Mouse (Mus musculus): Measurements from ENCODE around the gene Hibch. TPM values are rescaled to one million over a fixed set of nuclear protein-coding genes. Genes with fewer than 3 reads are reported as not detected.
"Not testable (repeated sequence)": the region's sequence is repeated elsewhere in the genome, so short reads cannot be mapped to it uniquely, and the experiment has no call there.

Hibch gene
- polyA plus RNA-seq, 1 experiment from 2014 or later, result 21.3 TPM

GRCm38 (mm10) chr1:52909783-52910182 is 65.1 kb downstream of the Hibch start:
- ATAC-seq (ENCODE audit: low FRiP score, low TSS enrichment), result no peak
- WGBS, result 82% methylated on average over 3 of the region's 3 CpGs
- DNase-seq (ENCODE audit: low spot score), result no peak
- no peaks in the 10 kb centered on the region for H3K4me1 ChIP-seq (replicated peaks; ENCODE audit: control insufficient read depth, insufficient read depth)
- H3K9me3 ChIP-seq (ENCODE audit: control insufficient read depth, low read length), result no peaks in the 10 kb centered on the region
- H3K36me3 ChIP-seq (ENCODE audit: control insufficient read depth, insufficient read depth, low read length), result no peaks in the 10 kb centered on the region
- H3K27me3 ChIP-seq (ENCODE audit: control insufficient read depth, insufficient read depth, low read length), result no peaks in the 10 kb centered on the region
- H3K27ac ChIP-seq (replicated peaks), result no peak overlapping the region
- H3K4me3 ChIP-seq (ENCODE audit: low read depth, low read length), result no peak overlapping the region
- no peak overlapping the region for H3K4me2 ChIP-seq (replicated peaks; ENCODE audit: low read depth)
- TF ChIP-seq EP300 (optimal IDR thresholded peaks at IDR 0.05) (no peak), CTCF (IDR thresholded peaks at IDR 0.05; ENCODE audit: low read depth) (no peak)
- no peak overlapping the region for H3K9ac ChIP-seq (ENCODE audit: low read length)

GRCm38 (mm10) chr1:52916655-52917054 is 71.9 kb downstream of the Hibch start:
- WGBS, result 75% methylated on average over 2 of the region's 2 CpGs
- Histone ChIP-seq H3K27ac (replicated peaks) (no peak overlapping the region), H3K4me2 (replicated peaks; ENCODE audit: low read depth) (no peak overlapping the region), H3K36me3 (ENCODE audit: control insufficient read depth, insufficient read depth, low read length) (no peaks in the 10 kb centered on the region), H3K4me3 (ENCODE audit: low read depth, low read length) (no peak overlapping the region), H3K4me1 (replicated peaks; ENCODE audit: control insufficient read depth, insufficient read depth) (no peaks in the 10 kb centered on the region), H3K9me3 (ENCODE audit: control insufficient read depth, low read length) (no peaks in the 10 kb centered on the region), H3K9ac (ENCODE audit: low read length) (no peak overlapping the region), H3K27me3 (ENCODE audit: control insufficient read depth, insufficient read depth, low read length) (no peaks in the 10 kb centered on the region)
- TF ChIP-seq EP300 (optimal IDR thresholded peaks at IDR 0.05) (no peak), CTCF (IDR thresholded peaks at IDR 0.05; ENCODE audit: low read depth) (no peak)
- ATAC-seq (ENCODE audit: low FRiP score, low TSS enrichment) (0 out of 2 replicates have a peak, but pooled peaks have one; percentile 45), DNase-seq (ENCODE audit: low spot score) (no peak)

- not testable (repeated sequence) for H3K27me3 ChIP-seq (ENCODE audit: control insufficient read depth, insufficient read depth, low read length); H3K4me1 ChIP-seq (replicated peaks; ENCODE audit: control insufficient read depth, insufficient read depth); H3K36me3 ChIP-seq (ENCODE audit: control insufficient read depth, insufficient read depth, low read length); H3K4me2 ChIP-seq (replicated peaks; ENCODE audit: low read depth); H3K9ac ChIP-seq (ENCODE audit: low read length); H3K27ac ChIP-seq (replicated peaks); DNase-seq (ENCODE audit: low spot score); ATAC-seq (ENCODE audit: low FRiP score, low TSS enrichment); H3K4me3 ChIP-seq (ENCODE audit: low read depth, low read length); H3K9me3 ChIP-seq (ENCODE audit: control insufficient read depth, low read length)
Measured at GRCm38 (mm10) chr1:52918897-52919296, 74.2 kb downstream of the Hibch start.

GRCm38 (mm10) chr1:52924482-52924881 is 79.8 kb downstream of the Hibch start:
- H3K27me3 ChIP-seq (ENCODE audit: control insufficient read depth, insufficient read depth, low read length); H3K4me2 ChIP-seq (replicated peaks; ENCODE audit: low read depth); ATAC-seq (ENCODE audit: low FRiP score, low TSS enrichment); H3K9me3 ChIP-seq (ENCODE audit: control insufficient read depth, low read length); H3K27ac ChIP-seq (replicated peaks); DNase-seq (ENCODE audit: low spot score); H3K9ac ChIP-seq (ENCODE audit: low read length); H3K36me3 ChIP-seq (ENCODE audit: control insufficient read depth, insufficient read depth, low read length); H3K4me3 ChIP-seq (ENCODE audit: low read depth, low read length); H3K4me1 ChIP-seq (replicated peaks; ENCODE audit: control insufficient read depth, insufficient read depth): not testable (repeated sequence)
- no CpG with 5 or more reads among the region's 1 CpGs for WGBS

GRCm38 (mm10) chr1:52934494-52934893 is 89.8 kb downstream of the Hibch start:
- TF ChIP-seq EP300 (optimal IDR thresholded peaks at IDR 0.05), result no peak
- no peak overlapping the region for H3K4me2 ChIP-seq (replicated peaks; ENCODE audit: low read depth)
- H3K9ac ChIP-seq (ENCODE audit: low read length), result no peak overlapping the region
- no peaks in the 10 kb centered on the region for H3K9me3 ChIP-seq (ENCODE audit: control insufficient read depth, low read length)
- H3K4me1 ChIP-seq (replicated peaks; ENCODE audit: control insufficient read depth, insufficient read depth), result no peaks in the 10 kb centered on the region
- no peaks in the 10 kb centered on the region for H3K36me3 ChIP-seq (ENCODE audit: control insufficient read depth, insufficient read depth, low read length)
- ATAC-seq (ENCODE audit: low FRiP score, low TSS enrichment) (no peak), DNase-seq (ENCODE audit: low spot score) (no peak)
- 75% methylated on average over 5 of the region's 5 CpGs for WGBS
- H3K4me3 ChIP-seq (ENCODE audit: low read depth, low read length), result no peak overlapping the region
- no peaks in the 10 kb centered on the region for H3K27me3 ChIP-seq (ENCODE audit: control insufficient read depth, insufficient read depth, low read length)
- H3K27ac ChIP-seq (replicated peaks), result no peak overlapping the region

GRCm38 (mm10) chr1:52939021-52939420 is 94.3 kb downstream of the Hibch start:
- Histone ChIP-seq H3K9ac (ENCODE audit: low read length) (no peak overlapping the region), H3K4me3 (ENCODE audit: low read depth, low read length) (no peak overlapping the region), H3K36me3 (ENCODE audit: control insufficient read depth, insufficient read depth, low read length) (no peaks in the 10 kb centered on the region), H3K9me3 (ENCODE audit: control insufficient read depth, low read length) (no peaks in the 10 kb centered on the region), H3K4me2 (replicated peaks; ENCODE audit: low read depth) (no peak overlapping the region), H3K27me3 (ENCODE audit: control insufficient read depth, insufficient read depth, low read length) (no peaks in the 10 kb centered on the region), H3K4me1 (replicated peaks; ENCODE audit: control insufficient read depth, insufficient read depth) (no peaks in the 10 kb centered on the region), H3K27ac (replicated peaks) (no peak overlapping the region)
- no peak for DNase-seq (ENCODE audit: low spot score)
- TF ChIP-seq EP300 (optimal IDR thresholded peaks at IDR 0.05), result no peak
- TF ChIP-seq CTCF (IDR thresholded peaks at IDR 0.05; ENCODE audit: low read depth), result no peak
- WGBS, result 91% methylated on average over 1 of the region's 1 CpGs
- ATAC-seq (ENCODE audit: low FRiP score, low TSS enrichment), result no peak

All from stomach, postnatal 0 days (tissue).